ENCODE assay signal across 8 mouse cellular contexts in genomic region chr6:125161971-125162370, GRCm38 (mm10). TPM values are rescaled to one million over a fixed set of nuclear protein-coding genes. Genes with fewer than 3 reads are reported as not detected.
DNase-seq lines count a peak whose midpoint lies in the region; ATAC-seq and TF ChIP-seq lines count a peak whose summit lies in the region.
"Not testable (repeated sequence)": the region's sequence is repeated elsewhere in the genome, so short reads cannot be mapped to it uniquely, and the experiment has no call there.

No protein-coding gene starts in this region.

- H3K4me3 ChIP-seq in bone marrow macrophage, adult 2 months (ENCODE audit: insufficient read depth, low read length); heart, embryonic 11.5 days (ENCODE audit: low read depth, low read length): not testable (repeated sequence)

- H3K9ac ChIP-seq in heart, embryonic 11.5 days (ENCODE audit: low read depth, low read length) = not testable (repeated sequence)

- not testable (repeated sequence) for TF ChIP-seq POLR2A in bone marrow macrophage, adult 2 months (IDR thresholded peaks at IDR 0.05; ENCODE audit: borderline replicate concordance, low read depth, low read length)

- 4% methylated on average over 4 of the region's 5 CpGs for WGBS in heart, embryonic 11.5 days (ENCODE audit: insufficient replicate concordance)

- H3K4me1 ChIP-seq in bone marrow macrophage, adult 2 months (ENCODE audit: control insufficient read depth, insufficient read depth, low read length) = not testable (repeated sequence)
- peaks cover 19% of the 10 kb centered on the region for H3K4me1 ChIP-seq in heart, embryonic 11.5 days (ENCODE audit: control insufficient read depth, insufficient read depth, low read length)

- H3K27me3 ChIP-seq in heart, embryonic 11.5 days (ENCODE audit: control insufficient read depth, insufficient read depth, low read length) = not testable (repeated sequence)

- peak; percentile 71 to 84 for DNase-seq in CD8-positive naive resting alpha-beta T cell, adult 2 months (ENCODE audit: low read depth in 2 of 2, low spot score in 2 of 2)
- peak; percentile 70 for DNase-seq in embryo, embryonic 9.5 days (ENCODE audit: extremely low spot score)
- peak; percentile 72 for DNase-seq in kidney, adult 9 months
- peak; percentile 68 for DNase-seq in liver
- peak; percentile 68 to 82 for DNase-seq in natural killer cell, adult 2 months (ENCODE audit: low spot score in 2 of 2)
- peak; percentile 83 for DNase-seq in testis, postnatal 10 days (ENCODE audit: low spot score)

- not testable (repeated sequence) for ATAC-seq in heart, embryonic 11.5 days (replicated peaks; ENCODE audit: insufficient number of reproducible peaks, low FRiP score, low TSS enrichment)

- H3K27ac ChIP-seq in bone marrow macrophage, adult 2 months (ENCODE audit: insufficient read depth, low read depth, low read length) = not testable (repeated sequence)
- H3K27ac ChIP-seq in heart, embryonic 11.5 days (ENCODE audit: low read depth, low read length) = peak overlapping the region; percentile 15

- TF ChIP-seq CTCF in bone marrow macrophage, adult 2 months (IDR thresholded peaks at IDR 0.05; ENCODE audit: low read depth, low read length) = 0 out of 2 replicates have a peak, but pooled peaks have one; percentile 4

- H3K36me3 ChIP-seq in heart, embryonic 11.5 days (ENCODE audit: control insufficient read depth, insufficient read depth, low read length) = peaks cover 28% of the 10 kb centered on the region

- H3K9me3 ChIP-seq in heart, embryonic 11.5 days (replicated peaks; ENCODE audit: control insufficient read depth, low read length) = not testable (repeated sequence)

- peak overlapping the region; percentile 94; the same call in 1 of the 2 replicates for H3K4me2 ChIP-seq in heart, embryonic 11.5 days

RNA-seq across cellular contexts. Expression of gene Gapdh, which starts 4.3 kb away (rescaled TPM):
- 229 and 264 TPM in 2 replicates for polyA plus RNA-seq in bone marrow macrophage, adult 2 months (2012; ENCODE audit: insufficient read depth, insufficient read length, missing spikeins)
- 4,443 and 4,472 TPM in 2 replicates for polyA plus RNA-seq in heart, embryonic 11.5 days (2014; fragmentation: Nextera tagmentation; extraction: Ambion mirVana)

RNA-seq across cellular contexts. Expression of gene Iffo1, which starts 16.9 kb away (rescaled TPM):
- polyA plus RNA-seq in bone marrow macrophage, adult 2 months (2012; ENCODE audit: insufficient read depth, insufficient read length, missing spikeins) = 51.8 and 57.0 TPM in 2 replicates
- 6.7 and 11.0 TPM in 2 replicates for polyA plus RNA-seq in heart, embryonic 11.5 days (2014; fragmentation: Nextera tagmentation; extraction: Ambion mirVana)

RNA-seq across cellular contexts. Expression of gene Ncapd2, which starts 29.5 kb away (rescaled TPM):
- 83.1 and 85.5 TPM in 2 replicates for polyA plus RNA-seq in bone marrow macrophage, adult 2 months (2012; ENCODE audit: insufficient read depth, insufficient read length, missing spikeins)
- polyA plus RNA-seq in heart, embryonic 11.5 days (2014; fragmentation: Nextera tagmentation; extraction: Ambion mirVana) = 82.3 and 84.0 TPM in 2 replicates

RNA-seq across cellular contexts. Expression of gene Mrpl51, which starts 29.6 kb away (rescaled TPM):
- 68.6 and 82.0 TPM in 2 replicates for polyA plus RNA-seq in bone marrow macrophage, adult 2 months (2012; ENCODE audit: insufficient read depth, insufficient read length, missing spikeins)
- polyA plus RNA-seq in heart, embryonic 11.5 days (2014; fragmentation: Nextera tagmentation; extraction: Ambion mirVana) = 226 and 234 TPM in 2 replicates

RNA-seq across cellular contexts. Expression of gene Nop2, which starts 30.3 kb away (rescaled TPM):
- polyA plus RNA-seq in bone marrow macrophage, adult 2 months (2012; ENCODE audit: insufficient read depth, insufficient read length, missing spikeins) = 10.7 and 11.4 TPM in 2 replicates
- 50.7 and 52.9 TPM in 2 replicates for polyA plus RNA-seq in heart, embryonic 11.5 days (2014; fragmentation: Nextera tagmentation; extraction: Ambion mirVana)

Comparison
In these comparisons a context has a peak if more than half of its experiments do, and no peak if none do; other contexts are left out.
1. RNA of gene Gapdh, which starts 4.3 kb away (polyA plus RNA-seq): 4,443 to 4,472 TPM in heart, embryonic 11.5 days; 229 to 264 TPM in bone marrow macrophage, adult 2 months; every median in the first group is over 10 times any median in the second.
2. Peak in every context shown above with its lines, with median percentiles within 50 percentile points of each other: DNase-seq.